Mouse (Mus musculus) cerebellum, adult 9-10 months (tissue): Measurements from ENCODE around the gene Hip1r.

Experiments used
- DNase-seq: peaks from one replicate; pipeline ENCODE4 v3.0.0; 2022

The Hip1r gene

DNA sequence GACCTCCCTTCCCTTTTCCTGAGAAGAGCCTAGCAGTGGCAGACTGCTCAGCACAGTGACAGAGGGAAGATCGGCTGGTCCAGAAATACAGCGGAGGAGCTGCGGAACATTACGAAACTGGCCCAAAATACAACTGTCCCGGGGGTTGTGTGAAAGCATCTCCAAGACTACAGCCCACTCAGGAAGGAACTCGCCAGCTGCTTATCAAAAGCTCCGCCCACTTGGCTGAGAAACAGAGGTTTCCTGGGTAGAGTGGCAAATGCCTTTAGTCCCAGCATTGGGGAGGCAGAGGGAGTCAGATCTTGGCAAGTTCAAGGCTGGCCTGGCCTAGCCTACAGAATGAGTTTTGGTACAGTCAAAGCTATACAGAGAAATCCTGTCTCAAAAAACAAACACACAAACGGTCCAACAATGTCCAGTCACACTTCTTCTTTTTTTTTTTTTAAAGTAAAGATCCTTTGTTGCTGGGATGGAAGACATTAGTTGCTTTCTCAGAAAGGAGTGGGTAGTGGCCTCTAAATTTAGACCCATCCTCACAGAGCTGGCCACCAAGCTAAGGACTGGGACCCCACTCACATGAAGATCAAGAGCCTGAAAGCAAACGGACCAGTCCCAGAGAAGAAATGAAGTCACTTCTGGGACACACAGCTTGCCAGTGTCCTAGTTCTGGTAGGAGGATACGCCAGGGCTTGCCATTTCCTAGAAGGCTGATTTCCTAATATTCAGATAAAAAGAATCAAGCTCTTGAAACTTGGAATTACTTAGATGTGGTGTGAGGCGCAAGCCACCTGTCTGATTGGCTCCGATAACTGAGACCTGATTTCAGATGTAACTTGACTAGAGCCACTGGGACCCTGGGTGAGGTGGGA, 46.2 kb downstream of the Hip1r start:
- no peak for DNase-seq

DNA sequence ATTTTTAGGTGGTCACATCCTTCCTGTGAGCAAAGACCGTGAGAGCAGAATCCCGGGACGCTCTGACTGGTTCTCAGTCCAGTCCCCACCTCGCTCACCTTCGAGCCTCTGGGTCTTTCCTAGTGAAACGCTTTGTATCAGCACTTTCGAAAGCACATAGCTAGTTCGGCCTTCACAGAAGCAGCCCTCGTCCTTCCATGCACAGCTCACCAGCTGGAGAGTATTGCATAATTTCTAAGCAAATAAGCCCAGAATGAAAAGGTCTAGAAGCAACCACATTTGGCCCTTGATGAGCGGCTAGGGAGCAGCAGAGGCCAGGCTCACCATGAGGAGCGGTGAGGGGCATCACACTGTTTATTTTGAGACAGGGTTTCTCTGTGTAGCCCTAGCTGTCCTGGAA, 47.7 kb downstream of the Hip1r start:
- no peak for DNase-seq

DNA sequence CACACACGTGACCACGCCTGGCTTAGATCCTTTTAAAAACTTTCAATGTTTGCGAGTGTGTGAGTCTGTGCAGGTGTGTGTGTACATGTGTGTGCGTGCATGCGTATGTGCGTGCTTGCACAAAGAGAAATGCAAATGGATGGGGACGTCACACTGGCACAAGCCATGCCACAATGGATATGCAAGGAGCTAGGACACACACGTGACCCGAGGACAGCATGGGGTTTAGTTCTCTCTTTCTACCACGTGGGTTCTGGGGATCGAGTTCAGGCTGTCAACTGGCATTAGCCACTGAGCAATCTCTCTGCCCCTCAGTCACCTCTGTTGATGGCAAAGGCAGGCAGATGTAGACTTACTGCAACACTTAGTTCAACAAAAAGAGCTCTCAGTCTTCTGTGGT, 48.3 kb downstream of the Hip1r start:
- DNase-seq, result no peak

DNA sequence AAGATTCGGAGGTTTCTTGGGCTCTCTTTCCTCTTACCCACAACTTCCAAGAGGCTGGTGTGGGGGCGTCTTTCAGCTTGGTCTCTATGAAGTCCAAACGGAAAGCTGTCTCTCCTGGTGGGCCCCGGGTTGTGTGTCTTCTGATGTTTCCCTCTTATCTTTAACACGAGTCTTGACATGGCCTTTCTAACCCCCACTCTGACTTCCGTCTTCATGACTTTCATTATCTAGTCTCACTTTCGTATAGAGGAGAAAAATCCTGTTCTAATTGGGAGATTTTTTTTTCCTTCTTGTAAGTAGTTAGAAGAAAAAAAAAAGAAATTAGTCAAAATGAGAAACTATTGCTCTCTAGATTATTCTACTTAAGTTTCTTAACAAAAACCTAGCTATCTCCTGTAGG, 48.9 kb downstream of the Hip1r start:
- DNase-seq, result no peak

DNA sequence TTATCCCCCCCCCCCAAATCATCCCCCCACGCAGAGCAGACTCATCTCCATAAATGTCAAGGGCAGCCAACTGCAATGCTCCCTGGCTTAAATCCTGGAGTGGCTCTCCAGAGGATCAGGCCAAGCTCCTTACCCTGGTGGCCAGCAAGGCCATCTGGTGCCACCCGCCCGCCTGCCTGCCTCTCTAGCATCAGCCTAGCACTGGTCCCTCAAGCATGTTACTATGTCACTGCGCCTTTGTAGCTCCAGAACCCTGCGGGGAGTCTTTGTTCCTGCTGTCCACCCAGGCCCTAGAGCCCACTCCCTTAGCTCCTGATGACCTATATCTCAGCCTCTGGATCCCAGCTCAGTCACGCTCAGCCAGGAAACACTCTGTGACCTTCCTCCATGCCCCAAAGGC, 51.2 kb downstream of the Hip1r start:
- DNase-seq, result peak; percentile 86

DNA sequence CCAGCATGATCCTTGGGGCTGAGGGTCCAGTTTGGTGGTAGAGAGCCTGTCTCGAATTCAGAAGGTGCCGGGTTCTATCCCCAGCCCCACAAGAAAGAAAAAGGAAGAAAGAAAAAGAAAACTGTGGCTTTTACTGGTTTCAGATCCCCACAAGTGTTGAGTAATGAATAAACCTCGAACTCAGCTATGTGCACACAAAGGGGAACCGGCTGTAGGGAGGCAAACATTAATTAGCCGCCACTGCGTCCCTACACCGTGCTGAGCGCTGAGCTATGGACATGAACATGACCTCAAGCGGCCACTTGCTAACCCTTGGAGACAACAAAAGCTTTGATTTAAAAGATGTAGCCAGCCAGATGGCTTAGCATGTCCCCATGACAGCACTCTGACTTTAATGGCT, 51.7 kb downstream of the Hip1r start:
- no peak for DNase-seq

DNA sequence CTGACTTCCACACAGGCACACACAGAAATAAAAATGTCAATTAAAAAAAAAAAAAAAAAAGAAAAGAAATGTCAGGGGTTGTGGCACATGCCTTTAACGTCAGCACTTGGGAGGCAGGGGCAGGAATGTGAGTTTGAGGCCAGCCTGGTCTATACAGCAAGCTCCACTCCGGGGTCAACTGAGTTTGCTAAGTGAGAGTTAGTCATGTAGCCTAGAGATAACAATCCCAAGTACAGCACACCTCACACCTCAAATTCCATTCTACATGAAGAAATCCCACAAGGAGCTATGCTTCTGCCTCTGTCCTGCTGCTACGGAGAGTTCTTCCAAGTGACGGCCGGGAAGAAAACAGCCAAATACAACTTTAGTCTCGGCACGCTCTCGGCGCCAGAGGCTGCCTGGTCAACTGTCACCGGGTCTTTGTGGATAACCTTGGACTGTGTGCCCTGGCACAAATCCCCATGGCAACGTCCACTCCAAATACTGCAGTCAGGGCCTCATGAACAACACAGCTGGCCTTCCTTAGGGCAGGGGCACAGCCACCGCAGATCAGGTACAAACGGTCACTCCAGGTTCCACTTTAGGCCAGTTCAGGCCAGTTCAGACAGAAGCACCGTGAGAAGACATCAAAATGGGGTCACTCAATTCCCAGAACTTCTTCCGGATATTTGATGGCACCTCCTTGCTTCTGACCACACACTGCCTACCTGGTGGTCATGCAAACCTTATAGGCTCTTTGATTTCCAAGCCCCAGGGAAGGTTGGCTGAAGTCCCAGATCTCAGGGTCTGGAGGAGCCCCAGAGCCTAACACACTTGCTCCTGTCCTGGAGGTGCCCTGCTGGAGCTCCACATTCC, 52.4 kb downstream of the Hip1r start:
- peak; percentile 57 for DNase-seq

DNA sequence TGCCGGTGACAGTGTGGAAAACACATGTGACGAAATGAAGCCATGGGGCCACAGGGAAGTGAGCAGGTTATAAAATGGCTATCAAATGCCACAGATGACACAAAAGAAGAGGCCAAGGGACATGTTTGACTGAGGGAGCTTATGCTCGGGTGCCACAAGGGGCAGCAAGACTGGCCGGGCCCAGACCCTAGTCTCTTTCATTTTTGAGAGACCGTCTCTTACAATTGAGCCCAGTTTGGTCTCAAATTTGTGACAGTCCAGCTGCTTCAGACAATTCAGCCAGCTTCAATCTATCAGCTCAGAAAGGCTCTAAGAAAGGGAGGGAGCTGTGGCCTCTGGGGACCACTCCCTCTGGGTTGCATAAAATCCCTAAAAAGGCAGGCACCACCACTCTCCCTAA, 53.1 kb downstream of the Hip1r start:
- DNase-seq, result peak; percentile 34

DNA sequence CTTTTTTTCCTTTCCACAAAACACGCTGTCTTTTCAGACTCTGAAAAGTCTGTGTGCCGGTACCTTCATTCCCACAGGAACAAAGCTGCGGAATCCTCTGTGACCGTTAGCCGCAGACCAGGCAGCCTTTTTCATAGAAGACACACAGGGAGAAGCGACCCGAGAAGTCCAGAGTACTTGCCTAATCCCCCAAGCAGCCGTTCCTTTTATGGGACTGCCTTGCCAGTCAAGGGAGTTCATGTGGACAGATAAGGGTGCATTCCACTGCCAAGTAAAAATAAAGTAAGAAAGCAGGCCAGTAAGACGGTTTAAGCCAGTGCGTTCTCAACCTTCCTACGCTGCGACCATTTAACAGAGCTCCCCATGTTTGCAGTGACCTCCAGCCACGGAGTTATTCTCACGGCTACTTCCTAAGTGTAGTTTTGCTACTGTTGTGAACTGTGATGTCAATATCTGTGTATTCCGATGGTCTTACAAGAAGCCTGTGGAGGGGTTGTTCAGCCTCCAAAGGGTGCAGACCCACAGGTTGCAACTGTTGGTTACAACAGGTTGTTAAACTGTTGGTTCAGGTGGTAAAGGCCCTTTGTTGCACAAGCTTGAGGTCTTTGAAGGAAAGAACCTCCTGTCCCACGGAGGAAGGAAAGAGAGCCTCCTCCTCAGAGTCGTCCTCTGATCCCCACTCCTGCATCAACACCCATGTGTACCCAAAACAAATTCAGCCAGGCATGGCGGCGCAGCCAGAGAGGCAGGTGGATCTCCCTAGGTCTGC, 54.5 kb downstream of the Hip1r start:
- DNase-seq, result peak; percentile 35

DNA sequence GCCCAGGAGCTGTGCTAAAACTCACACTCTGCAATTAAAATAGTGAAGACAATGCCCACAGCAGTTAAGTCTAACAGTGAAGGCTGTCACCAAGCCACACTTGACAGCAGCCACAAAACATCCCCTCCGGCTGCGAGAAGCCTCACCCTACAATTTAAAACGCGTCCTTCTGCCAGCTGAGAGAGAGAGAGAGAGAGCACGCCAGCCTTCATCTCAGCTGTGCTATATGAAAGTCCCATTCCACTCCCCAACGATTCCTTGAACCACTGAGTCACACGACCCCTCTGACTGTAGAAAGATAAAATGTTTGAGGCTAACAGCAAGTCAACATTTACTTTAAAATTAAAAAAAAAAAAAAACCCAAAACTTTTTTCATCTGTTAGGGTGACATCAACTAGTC, 55.3 kb downstream of the Hip1r start:
- DNase-seq, result peak; percentile 22

DNA sequence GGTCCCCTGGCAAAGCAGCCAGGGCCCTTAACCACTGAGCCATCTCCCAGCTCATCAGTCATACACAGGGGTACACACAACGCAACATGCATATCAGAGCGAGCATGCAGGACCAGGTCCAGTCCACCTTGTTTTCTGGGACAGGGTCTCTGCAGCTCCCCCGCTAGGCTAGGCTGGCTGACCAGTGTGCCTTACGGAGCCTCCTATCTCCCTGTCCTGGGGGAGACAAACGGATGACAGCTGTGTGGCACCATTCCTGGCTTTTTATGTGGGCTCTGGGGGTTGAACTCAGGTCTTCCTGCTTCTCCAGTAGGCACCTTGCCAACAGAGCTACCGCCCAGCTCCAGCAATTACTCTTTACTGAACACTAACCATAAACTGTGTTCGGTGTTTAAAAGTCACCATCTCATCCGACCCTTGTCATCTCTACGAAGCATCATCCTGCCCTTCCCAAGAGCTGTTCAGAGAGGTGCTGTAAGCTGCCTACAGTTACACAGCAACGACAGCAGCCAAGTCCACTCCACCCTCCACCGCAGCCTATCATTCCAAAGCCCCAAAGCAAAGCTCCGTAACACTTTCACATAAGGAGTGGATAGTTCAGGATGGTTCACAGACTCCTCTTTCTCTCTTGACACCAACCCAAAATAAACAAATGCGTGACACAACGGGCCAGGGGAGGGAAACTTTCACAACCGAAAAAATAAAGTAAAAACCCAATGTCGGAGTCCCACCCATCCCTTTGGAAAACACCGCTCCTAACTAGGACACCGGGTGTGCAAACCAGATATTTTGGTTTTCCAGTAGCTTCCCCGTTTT, 56.0 kb downstream of the Hip1r start:
- peak; percentile 55 for DNase-seq

DNA sequence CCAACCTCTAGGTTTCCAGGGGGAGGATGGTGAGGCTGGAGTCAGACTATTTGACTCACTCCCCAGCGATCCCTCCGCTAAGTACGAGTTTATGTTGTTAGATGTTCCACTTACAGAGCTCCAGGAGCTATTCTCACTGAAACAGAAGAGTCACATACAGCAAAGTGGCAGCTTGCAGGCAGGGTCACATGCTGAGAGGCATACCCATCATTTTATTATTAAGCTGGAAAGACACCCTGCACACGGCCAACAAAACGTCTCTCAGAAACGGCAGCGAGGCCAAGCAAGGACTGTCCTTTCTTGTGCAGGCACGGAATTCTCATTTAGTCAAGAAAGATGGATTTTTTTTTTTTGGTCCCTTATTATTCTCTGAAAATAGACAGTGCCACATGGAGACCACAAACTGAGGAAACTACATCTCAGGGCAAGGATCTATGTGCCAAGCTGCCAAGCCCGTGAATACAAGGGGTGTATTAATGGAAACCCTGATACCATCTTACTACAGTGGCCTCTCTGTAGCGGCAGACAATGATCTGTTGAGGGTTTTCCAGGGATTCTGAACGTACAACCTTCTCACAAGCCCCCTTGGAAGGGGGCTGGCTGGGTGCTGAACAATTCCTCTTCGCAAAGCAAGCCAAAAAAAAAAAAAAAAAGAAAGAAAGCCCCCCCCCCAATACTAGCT, 57.1 kb downstream of the Hip1r start:
- DNase-seq, result peak; percentile 56

DNA sequence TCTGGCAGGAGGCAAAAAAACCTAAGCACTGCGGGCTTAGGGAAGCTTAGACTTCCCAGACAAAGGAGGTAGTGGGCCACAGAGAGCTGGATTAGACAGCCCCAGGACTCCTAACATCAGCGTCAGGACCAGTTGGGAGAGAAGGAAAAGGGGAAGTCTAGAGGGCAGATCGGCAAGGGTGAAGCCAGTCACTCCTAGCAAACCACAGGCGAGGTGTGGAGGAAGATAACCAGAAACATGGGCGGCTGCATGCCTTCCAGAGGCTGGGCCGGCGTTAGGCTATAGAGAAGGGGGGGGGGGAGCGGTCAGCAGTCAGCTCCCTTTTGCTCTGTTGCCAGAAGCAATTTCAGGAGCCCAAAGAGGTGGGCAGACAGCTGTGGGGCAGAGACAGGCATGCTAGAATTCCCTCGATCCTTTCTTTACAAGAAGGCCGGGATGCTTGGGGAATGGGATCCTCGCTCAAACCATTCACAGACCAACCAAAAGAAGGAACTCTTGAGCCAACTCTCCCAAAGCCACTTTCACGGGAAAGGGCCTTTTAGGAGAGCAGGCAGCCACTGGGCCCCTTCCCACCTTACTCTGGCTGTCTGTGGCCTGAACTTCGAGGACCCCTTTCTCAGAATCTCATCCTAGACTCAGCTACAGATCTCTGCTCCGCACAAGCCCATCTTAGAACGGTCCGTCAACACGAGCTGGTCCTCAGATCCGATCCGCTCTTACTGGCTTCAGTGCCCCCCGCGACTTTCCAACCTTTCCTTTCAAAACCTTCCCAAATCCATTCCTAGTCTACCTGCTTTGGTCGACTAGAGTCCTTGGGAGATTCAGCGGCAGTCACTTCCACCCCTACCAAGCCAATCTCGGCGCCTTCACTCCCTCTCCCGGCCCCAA, 57.9 kb downstream of the Hip1r start:
- DNase-seq, result peak; percentile 42

DNA sequence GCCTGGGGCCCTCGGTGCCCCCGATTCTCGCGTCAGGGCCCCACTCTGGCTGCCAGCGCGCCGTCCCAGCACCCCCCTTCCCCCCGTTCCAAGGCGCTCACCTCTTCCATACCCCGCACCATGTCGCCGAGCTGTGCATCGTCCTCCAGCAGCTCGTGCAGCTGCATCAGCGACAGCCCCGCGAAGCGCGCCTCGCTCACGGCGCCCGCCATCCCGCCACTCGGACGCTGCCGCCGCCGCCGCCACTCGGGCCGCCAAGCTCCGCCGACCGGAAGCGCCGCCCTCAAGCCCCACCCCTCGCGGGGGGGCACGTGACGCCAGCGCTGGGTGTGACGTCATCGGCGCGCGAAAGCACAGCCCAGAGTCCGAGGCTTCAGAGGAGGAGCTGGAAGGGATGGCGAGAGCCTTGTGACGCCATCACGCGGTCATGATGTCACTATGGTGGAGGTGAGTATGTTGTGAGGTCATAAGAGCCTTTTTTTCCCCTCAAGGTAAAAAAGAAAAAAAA, 58.6 kb downstream of the Hip1r start, which contains the start of gene Vps37b:
Vps37b (minus strand) TSS at position 270 of the 508 bp plus-strand sequence.
- peak; percentile 91 for DNase-seq

DNA sequence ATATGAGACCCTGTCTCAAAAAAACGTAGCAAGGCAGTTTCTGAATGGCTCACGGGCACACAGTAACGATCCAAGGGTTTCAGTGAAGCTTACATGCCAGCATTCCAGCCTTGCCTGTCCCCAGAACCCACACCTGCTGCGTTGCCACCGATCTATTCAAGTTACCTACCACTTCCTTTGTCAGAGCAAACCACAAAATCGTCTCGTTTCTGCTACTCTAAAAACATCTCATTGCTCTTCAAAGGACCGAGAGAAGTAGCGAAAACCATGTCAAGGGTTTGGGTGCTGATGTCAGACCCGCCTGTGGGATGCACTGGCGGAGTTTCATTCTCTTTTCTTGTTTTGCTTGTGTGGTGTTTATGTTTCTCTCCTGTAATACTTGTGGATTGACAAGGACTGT, 61.0 kb downstream of the Hip1r start:
- no peak for DNase-seq

DNA sequence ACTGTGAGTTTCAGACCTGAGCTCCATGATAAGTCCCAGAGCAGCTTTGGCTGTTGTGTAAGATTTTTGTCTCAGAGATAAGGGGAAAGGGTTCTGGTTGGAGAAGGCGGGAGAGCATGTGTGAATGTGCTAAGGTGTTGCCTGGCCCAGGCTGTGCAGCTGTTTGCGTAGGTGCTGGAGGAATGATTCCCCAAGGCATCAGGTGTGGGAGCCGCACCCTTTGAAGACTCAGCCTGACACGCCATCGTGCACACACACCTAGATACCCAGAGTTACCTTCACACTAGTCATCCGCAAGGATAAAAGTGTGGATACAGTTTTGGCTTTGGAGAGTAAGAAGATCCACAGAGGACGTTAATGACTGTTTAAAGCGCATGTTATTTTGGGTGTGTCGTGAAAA, 62.0 kb downstream of the Hip1r start:
- no peak for DNase-seq

DNA sequence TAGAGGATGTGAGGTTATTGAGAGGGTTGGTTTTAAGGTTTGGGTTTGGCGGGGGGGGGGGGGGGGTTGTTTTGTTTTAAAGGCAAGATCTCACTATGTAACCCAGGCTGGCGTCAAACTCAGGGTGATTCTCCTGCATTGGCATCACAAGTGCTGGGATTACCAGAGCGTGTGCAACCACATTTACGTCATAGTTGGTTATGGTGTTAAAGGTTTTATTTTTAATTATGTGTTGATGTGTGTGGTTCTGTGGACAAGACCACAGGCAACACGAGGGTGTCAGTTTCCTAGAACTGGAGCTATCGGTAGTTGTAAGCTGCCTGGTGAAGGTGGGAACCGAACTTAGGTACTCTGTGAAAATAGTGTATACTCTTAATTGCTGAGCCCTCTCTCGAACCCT, 62.4 kb downstream of the Hip1r start:
- DNase-seq, result no peak

DNA sequence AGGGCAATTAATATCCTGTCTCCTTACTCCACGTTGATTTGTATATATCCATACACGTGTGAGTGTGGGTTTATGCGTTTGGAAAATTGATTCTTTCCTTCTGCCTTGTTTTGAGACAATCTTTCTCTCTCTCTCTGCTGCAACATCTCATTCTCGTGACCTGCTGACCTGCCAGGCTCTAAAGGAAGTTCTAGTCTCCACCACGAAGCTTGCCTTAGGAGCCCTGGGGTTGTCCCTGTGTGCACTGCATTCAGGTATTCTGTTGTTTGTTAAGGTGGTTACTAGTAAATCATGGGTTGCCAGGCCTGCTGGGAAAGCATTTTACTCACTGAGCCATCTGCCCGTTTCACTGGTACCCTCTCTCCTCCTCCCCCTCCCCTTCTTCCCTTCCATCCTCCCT, 62.9 kb downstream of the Hip1r start:
- no peak for DNase-seq

DNA sequence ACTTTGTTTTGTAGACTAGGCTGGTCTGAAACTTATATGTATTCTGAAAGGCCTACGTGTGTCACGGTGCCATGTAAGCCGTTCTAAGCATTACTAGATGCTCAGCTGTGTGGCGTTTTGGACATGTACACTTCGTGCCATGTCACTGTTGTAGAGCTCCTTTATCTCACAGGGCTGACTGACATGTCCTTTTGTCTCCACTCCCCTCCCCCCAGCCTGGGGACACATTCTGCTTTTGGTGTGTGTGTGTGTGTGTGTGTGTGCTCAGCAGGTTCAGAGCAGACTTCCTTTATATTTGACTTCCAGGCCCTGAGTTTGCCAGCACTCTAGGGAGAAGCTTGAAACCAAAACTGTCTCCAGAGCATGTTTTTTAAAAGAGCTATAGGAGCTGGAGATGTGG, 63.4 kb downstream of the Hip1r start:
- no peak for DNase-seq

DNA sequence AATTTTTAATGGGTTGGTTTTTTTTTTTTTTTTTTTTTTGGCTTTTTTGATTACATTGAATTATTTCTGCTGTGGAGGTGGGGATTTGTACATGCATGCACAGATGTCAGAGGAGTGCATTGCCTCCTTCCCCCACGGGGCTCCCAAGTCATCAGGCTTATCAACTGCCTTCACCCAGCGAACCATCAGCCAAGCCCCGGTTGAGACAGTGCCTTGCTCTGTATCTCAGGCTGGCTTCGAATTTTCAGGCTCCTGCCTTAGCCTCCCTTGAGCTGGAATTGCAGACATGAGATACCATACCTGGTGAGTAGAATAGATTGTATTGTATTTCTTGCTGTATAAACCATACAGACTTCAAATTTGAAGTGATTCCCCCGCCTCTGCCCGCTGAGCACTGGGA, 66.2 kb downstream of the Hip1r start:
- DNase-seq, result no peak
